Mouse (Mus musculus) heart, adult 2 months (tissue): Measurements from ENCODE around the gene Stk39.
A peak's percentile ranks its signal among the peaks of the same experiment; 100 is the strongest.

ENCODE experiments used
- CTCF ChIP-seq: fragments of 200-600 bp; IDR thresholded peaks from 2 replicates; pipeline ENCODE4 v1.8.1; 2022; ENCODE audit warnings: antibody characterized with exemption, mild to moderate bottlenecking, moderate library complexity
- POLR2A ChIP-seq: fragments of 200-500 bp; IDR thresholded peaks from 2 replicates; pipeline ENCODE4 v1.6.1; 2011; ENCODE audit warnings: mild to moderate bottlenecking, low read depth, low read length, control low read depth; ENCODE audit not compliant: insufficient read depth

DNA sequence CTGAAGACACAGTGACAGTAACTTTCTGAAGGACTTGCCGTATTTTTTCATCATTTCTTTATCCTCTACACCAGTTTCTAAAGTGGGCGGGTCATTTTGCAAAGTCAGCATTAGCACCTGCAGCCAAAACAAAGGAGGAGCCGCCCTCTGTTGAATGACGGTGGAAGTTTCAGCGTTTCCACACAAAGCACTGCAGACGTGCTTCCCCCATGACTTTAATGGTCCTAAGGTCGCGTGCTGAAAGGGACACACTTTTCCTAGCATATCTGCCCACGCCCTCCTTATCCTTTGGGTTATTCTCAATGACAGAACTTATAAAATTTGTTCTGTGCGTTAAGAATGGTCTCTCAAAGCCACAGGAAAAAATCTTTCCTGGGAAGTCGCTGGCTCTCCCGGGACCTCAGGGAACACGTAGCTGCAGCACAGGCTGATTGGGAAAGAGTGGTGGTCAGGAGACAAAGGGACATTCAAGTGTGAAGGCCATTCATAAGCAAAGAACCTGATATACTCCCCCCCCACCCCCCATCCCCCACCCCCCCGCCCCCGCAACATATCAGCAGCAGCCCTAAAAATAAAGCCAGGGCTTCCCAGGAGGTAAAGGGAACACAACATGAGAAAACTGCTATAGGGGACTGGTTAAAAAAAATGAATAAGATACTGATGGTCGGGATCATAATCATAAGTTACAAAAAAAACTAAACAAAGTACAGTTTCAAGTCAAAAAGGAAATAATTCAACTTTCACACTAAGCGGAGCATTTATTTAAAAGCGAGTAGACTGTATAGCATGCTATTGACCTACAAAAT, 105.8 kb downstream of the Stk39 start:
- TF ChIP-seq POLR2A (no peak), CTCF (peak; percentile 15; the same call in 1 of the 2 replicates)
